Mouse (Mus musculus): ENCODE results near the gene Piga. TPM values are rescaled to one million over a fixed set of nuclear protein-coding genes. Genes with fewer than 3 reads are reported as not detected.
A peak's percentile ranks its signal among the peaks of the same experiment; 100 is the strongest.

Piga gene
- total and polyA plus RNA-seq, 3 experiments, result 1.0 to 28.4 (median 27.4) TPM

GRCm38 (mm10) chrX:164416803-164417202 lies 2.8 kb upstream of the Piga start:
- DNase-seq (ENCODE audit: low spot score), result no peak
- TF ChIP-seq POLR2AphosphoS5 (IDR thresholded peaks at IDR 0.05; ENCODE audit: insufficient replicate concordance, low read depth, low read length) (no peak), GATA1 (IDR thresholded peaks at IDR 0.05; ENCODE audit: borderline replicate concordance, low read length) (no peak), TAL1 (conservative IDR thresholded peaks at IDR 0.05; ENCODE audit: low read depth, low read length) (no peak), CTCF (IDR thresholded peaks at IDR 0.05; ENCODE audit: low read depth, low read length) (no peak), GATA2 (IDR thresholded peaks at IDR 0.05; ENCODE audit: borderline replicate concordance, low read depth, low read length) (no peak)

GRCm38 (mm10) chrX:164418008-164418407 lies 1.6 kb upstream of the Piga start:
- no peaks in the 10 kb centered on the region for H3K27me3 ChIP-seq (ENCODE audit: insufficient read depth, low read length)
- H3K9me3 ChIP-seq (replicated peaks), result no peaks in the 10 kb centered on the region
- H3K4me3 ChIP-seq (ENCODE audit: low read depth, low read length), result no peak overlapping the region
- peaks cover 17% of the 10 kb centered on the region; the same call in 1 of the 2 replicates for H3K4me1 ChIP-seq (ENCODE audit: insufficient read depth, low read depth, low read length)
- TF ChIP-seq POLR2AphosphoS5 (IDR thresholded peaks at IDR 0.05; ENCODE audit: insufficient replicate concordance, low read depth, low read length) (no peak), GATA1 (IDR thresholded peaks at IDR 0.05; ENCODE audit: borderline replicate concordance, low read length) (no peak), GATA2 (IDR thresholded peaks at IDR 0.05; ENCODE audit: borderline replicate concordance, low read depth, low read length) (no peak), TAL1 (conservative IDR thresholded peaks at IDR 0.05; ENCODE audit: low read depth, low read length) (no peak), CTCF (IDR thresholded peaks at IDR 0.05; ENCODE audit: low read depth, low read length) (no peak)
- DNase-seq (ENCODE audit: low spot score), result no peak
- H3K36me3 ChIP-seq (replicated peaks), result peaks cover 11% of the 10 kb centered on the region
- no peak for ATAC-seq (ENCODE audit: extremely low read depth, insufficient number of reproducible peaks, low FRiP score, poor library complexity, severe bottlenecking)

More at GRCm38 (mm10) chrX:164416803-164417202, 2.8 kb upstream of the Piga start:
- ATAC-seq (ENCODE audit: extremely low read depth, insufficient number of reproducible peaks, low FRiP score, poor library complexity, severe bottlenecking), result no peak
- Histone ChIP-seq H3K9me3 (replicated peaks) (no peaks in the 10 kb centered on the region), H3K27me3 (ENCODE audit: insufficient read depth, low read length) (no peaks in the 10 kb centered on the region), H3K4me1 (ENCODE audit: insufficient read depth, low read depth, low read length) (peaks cover 11% of the 10 kb centered on the region; the same call in 1 of the 2 replicates), H3K36me3 (replicated peaks) (peaks cover 3% of the 10 kb centered on the region), H3K4me3 (ENCODE audit: low read depth, low read length) (no peak overlapping the region)

- ATAC-seq (ENCODE audit: extremely low read depth, insufficient number of reproducible peaks, low FRiP score, poor library complexity, severe bottlenecking) (no peak), DNase-seq (ENCODE audit: low spot score) (no peak)
- Histone ChIP-seq H3K4me3 (ENCODE audit: low read depth, low read length) (peak overlapping the region; percentile 74), H3K4me1 (ENCODE audit: insufficient read depth, low read depth, low read length) (peaks cover 17% of the 10 kb centered on the region; the same call in 1 of the 2 replicates), H3K9me3 (replicated peaks) (no peaks in the 10 kb centered on the region), H3K27me3 (ENCODE audit: insufficient read depth, low read length) (no peaks in the 10 kb centered on the region), H3K36me3 (replicated peaks) (peaks cover 20% of the 10 kb centered on the region)
- no peak for TF ChIP-seq TAL1 (conservative IDR thresholded peaks at IDR 0.05; ENCODE audit: low read depth, low read length)
- TF ChIP-seq POLR2AphosphoS5 (IDR thresholded peaks at IDR 0.05; ENCODE audit: insufficient replicate concordance, low read depth, low read length), result no peak
- no peak for TF ChIP-seq GATA2 (IDR thresholded peaks at IDR 0.05; ENCODE audit: borderline replicate concordance, low read depth, low read length)
Measured at GRCm38 (mm10) chrX:164419955-164420354, 368 bp downstream of the Piga start.

- ATAC-seq (ENCODE audit: extremely low read depth, insufficient number of reproducible peaks, low FRiP score, poor library complexity, severe bottlenecking) (no peak), DNase-seq (ENCODE audit: low spot score) (no peak)
- H3K4me1 ChIP-seq (ENCODE audit: insufficient read depth, low read depth, low read length), result peaks cover 17% of the 10 kb centered on the region; the same call in 1 of the 2 replicates
- no peak for TF ChIP-seq CTCF (IDR thresholded peaks at IDR 0.05; ENCODE audit: low read depth, low read length)
- TF ChIP-seq GATA1 (IDR thresholded peaks at IDR 0.05; ENCODE audit: borderline replicate concordance, low read length), result no peak
- TF ChIP-seq GATA2 (IDR thresholded peaks at IDR 0.05; ENCODE audit: borderline replicate concordance, low read depth, low read length), result no peak
- TF ChIP-seq POLR2AphosphoS5 (IDR thresholded peaks at IDR 0.05; ENCODE audit: insufficient replicate concordance, low read depth, low read length), result no peak
- TF ChIP-seq TAL1 (conservative IDR thresholded peaks at IDR 0.05; ENCODE audit: low read depth, low read length), result no peak
- no peaks in the 10 kb centered on the region for H3K27me3 ChIP-seq (ENCODE audit: insufficient read depth, low read length)
- peaks cover 24% of the 10 kb centered on the region for H3K36me3 ChIP-seq (replicated peaks)
- H3K9me3 ChIP-seq (replicated peaks), result no peaks in the 10 kb centered on the region
- peak overlapping the region; percentile 74 for H3K4me3 ChIP-seq (ENCODE audit: low read depth, low read length)
Measured at GRCm38 (mm10) chrX:164420518-164420917, 931 bp downstream of the Piga start.

- Histone ChIP-seq H3K4me3 (ENCODE audit: low read depth, low read length) (no peak overlapping the region), H3K9me3 (replicated peaks) (no peaks in the 10 kb centered on the region), H3K4me1 (ENCODE audit: insufficient read depth, low read depth, low read length) (peaks cover 14% of the 10 kb centered on the region; the same call in 1 of the 2 replicates), H3K27me3 (ENCODE audit: insufficient read depth, low read length) (no peaks in the 10 kb centered on the region), H3K36me3 (replicated peaks) (peaks cover 49% of the 10 kb centered on the region)
- no peak for TF ChIP-seq TAL1 (conservative IDR thresholded peaks at IDR 0.05; ENCODE audit: low read depth, low read length)
- TF ChIP-seq GATA1 (IDR thresholded peaks at IDR 0.05; ENCODE audit: borderline replicate concordance, low read length), result no peak
- no peak for TF ChIP-seq POLR2AphosphoS5 (IDR thresholded peaks at IDR 0.05; ENCODE audit: insufficient replicate concordance, low read depth, low read length)
- TF ChIP-seq GATA2 (IDR thresholded peaks at IDR 0.05; ENCODE audit: borderline replicate concordance, low read depth, low read length), result no peak
- TF ChIP-seq CTCF (IDR thresholded peaks at IDR 0.05; ENCODE audit: low read depth, low read length), result no peak
- DNase-seq (ENCODE audit: low spot score), result no peak
- no peak for ATAC-seq (ENCODE audit: extremely low read depth, insufficient number of reproducible peaks, low FRiP score, poor library complexity, severe bottlenecking)
Measured at GRCm38 (mm10) chrX:164424821-164425220, 5.2 kb downstream of the Piga start.

- DNase-seq (ENCODE audit: low spot score) (no peak), ATAC-seq (ENCODE audit: extremely low read depth, insufficient number of reproducible peaks, low FRiP score, poor library complexity, severe bottlenecking) (no peak)
- Histone ChIP-seq H3K4me1 (ENCODE audit: insufficient read depth, low read depth, low read length) (peaks cover 8% of the 10 kb centered on the region; the same call in 1 of the 2 replicates), H3K9me3 (replicated peaks) (no peaks in the 10 kb centered on the region), H3K27me3 (ENCODE audit: insufficient read depth, low read length) (no peaks in the 10 kb centered on the region), H3K4me3 (ENCODE audit: low read depth, low read length) (no peak overlapping the region), H3K36me3 (replicated peaks) (peaks cover 68% of the 10 kb centered on the region)
- no peak for TF ChIP-seq CTCF (IDR thresholded peaks at IDR 0.05; ENCODE audit: low read depth, low read length)
- no peak for TF ChIP-seq GATA1 (IDR thresholded peaks at IDR 0.05; ENCODE audit: borderline replicate concordance, low read length)
- TF ChIP-seq TAL1 (conservative IDR thresholded peaks at IDR 0.05; ENCODE audit: low read depth, low read length), result no peak
- TF ChIP-seq POLR2AphosphoS5 (IDR thresholded peaks at IDR 0.05; ENCODE audit: insufficient replicate concordance, low read depth, low read length), result no peak
- no peak for TF ChIP-seq GATA2 (IDR thresholded peaks at IDR 0.05; ENCODE audit: borderline replicate concordance, low read depth, low read length)
Measured at GRCm38 (mm10) chrX:164427295-164427694, 7.7 kb downstream of the Piga start.
